In the genomic region with DNA sequence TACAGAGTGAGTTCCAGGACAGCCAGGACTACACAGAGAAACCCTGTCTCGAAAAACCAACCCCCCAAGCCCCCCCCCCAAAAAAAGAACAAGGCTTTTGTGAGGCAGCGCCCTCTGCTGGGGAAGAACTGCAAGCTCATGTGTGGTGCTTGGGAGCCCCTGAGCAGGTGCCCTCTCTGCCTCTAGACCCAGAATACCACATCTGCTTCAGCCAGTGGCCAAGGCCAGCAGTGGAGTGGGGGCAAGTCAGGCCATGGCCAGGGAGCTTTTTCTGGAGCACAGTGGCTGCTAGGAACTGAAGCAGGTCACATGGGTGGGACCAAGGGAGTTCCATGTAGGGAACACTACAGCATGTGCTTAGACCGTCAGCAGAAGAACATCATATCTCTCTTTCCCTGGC, we compare ENCODE assay signal across 8 mouse cellular contexts. TPM values are rescaled to one million over a fixed set of nuclear protein-coding genes. Genes with fewer than 3 reads are reported as not detected.
DNase-seq lines count a peak whose midpoint lies in the region; ATAC-seq lines count a peak whose summit lies in the region.
"Had no signal": no experiment of that assay in that cellular context is flagged by ENCODE, and none has a peak within 500 bp of the region (broad histone marks: within the 10 kb centered on the region; RNA-seq: fewer than 3 reads in every experiment).

No protein-coding gene starts in this region.

- H3K4me1 ChIP-seq in liver, embryonic 12.5 days: 0 out of 2 replicates have a peak, but pooled peaks cover 4% of the 10 kb centered on the region
- H3K4me1 ChIP-seq in forebrain, embryonic 14.5 days (ENCODE audit: control insufficient read depth, insufficient read depth, low read length): no peaks in the 10 kb centered on the region

- no peak overlapping the region for H3K9ac ChIP-seq in liver, embryonic 12.5 days
- no peak overlapping the region for H3K9ac ChIP-seq in forebrain, embryonic 14.5 days (ENCODE audit: low read length)

- H3K36me3 ChIP-seq in liver, embryonic 12.5 days: no peaks in the 10 kb centered on the region
- peaks cover 3% of the 10 kb centered on the region; the same call in 1 of the 2 replicates for H3K36me3 ChIP-seq in forebrain, embryonic 14.5 days (ENCODE audit: control insufficient read depth, insufficient read depth, low read length)

- WGBS in liver, embryonic 12.5 days (ENCODE audit: insufficient replicate concordance): 20% methylated on average over 3 of the region's 3 CpGs
- WGBS in forebrain, embryonic 14.5 days: 39% methylated on average over 3 of the region's 3 CpGs

- no peak overlapping the region for H3K4me3 ChIP-seq in liver, embryonic 12.5 days
- H3K4me3 ChIP-seq in forebrain, embryonic 14.5 days (ENCODE audit: low read depth, low read length): no peak overlapping the region

- peaks cover 16% of the 10 kb centered on the region for H3K27me3 ChIP-seq in liver, embryonic 12.5 days (replicated peaks)
- H3K27me3 ChIP-seq in forebrain, embryonic 14.5 days (replicated peaks; ENCODE audit: control insufficient read depth, insufficient read depth, low read length): no peaks in the 10 kb centered on the region

- no peak overlapping the region for H3K27ac ChIP-seq in liver, embryonic 12.5 days
- no peak overlapping the region for H3K27ac ChIP-seq in forebrain, embryonic 14.5 days (ENCODE audit: low read depth, low read length)

- no peak overlapping the region for H3K4me2 ChIP-seq in liver, embryonic 12.5 days
- H3K4me2 ChIP-seq in forebrain, embryonic 14.5 days (ENCODE audit: low read length): no peak overlapping the region

- ATAC-seq in liver, embryonic 12.5 days: no peak
- ATAC-seq in forebrain, embryonic 14.5 days: no peak

- peak; percentile 29 for DNase-seq in liver
- DNase-seq in adipocyte (ENCODE audit: low spot score): peak; percentile 10
- DNase-seq in forebrain, embryonic 14.5 days (ENCODE audit: low spot score): peak; percentile 33
- peak; percentile 34 for DNase-seq in mesoderm, embryonic 11.5 days (ENCODE audit: low read depth, low spot score)
- DNase-seq in Muller cell, postnatal 12 days (ENCODE audit: inconsistent ontology term): no peak
- no peak for DNase-seq in urinary bladder, postnatal 14 days (ENCODE audit: low spot score)

- no peaks in the 10 kb centered on the region for H3K9me3 ChIP-seq in liver, embryonic 12.5 days (replicated peaks)
- no peaks in the 10 kb centered on the region for H3K9me3 ChIP-seq in forebrain, embryonic 14.5 days (replicated peaks; ENCODE audit: control insufficient read depth, low read length)

RNA-seq across cellular contexts. Expression of a gene that starts 4.6 kb away (rescaled TPM):
- polyA plus RNA-seq in liver, embryonic 12.5 days (2016; fragmentation: Nextera tagmentation; extraction: Ambion mirVana): not detected in 2 replicates
- not detected in 2 replicates for polyA plus RNA-seq in forebrain, embryonic 14.5 days (2014; fragmentation: Nextera tagmentation; extraction: Ambion mirVana)
- polyA plus RNA-seq: lung, embryonic 16.5 days had no signal

Comparison
In these comparisons a context has a peak if more than half of its experiments do, and no peak if none do; other contexts are left out.
1. DNase-seq: peak in liver (single experiment), adipocyte (single experiment), forebrain, embryonic 14.5 days (single experiment) and mesoderm, embryonic 11.5 days (single experiment); none in Muller cell, postnatal 12 days (single experiment) and urinary bladder, postnatal 14 days (single experiment).